Mouse (Mus musculus): ENCODE data around the gene Gm1123.

Gene Gm1123

GRCm38 (mm10) chr9:98999881-99000339 lies 35.6 kb downstream of the Gm1123 start:
- no peak for DNase-seq

DNA sequence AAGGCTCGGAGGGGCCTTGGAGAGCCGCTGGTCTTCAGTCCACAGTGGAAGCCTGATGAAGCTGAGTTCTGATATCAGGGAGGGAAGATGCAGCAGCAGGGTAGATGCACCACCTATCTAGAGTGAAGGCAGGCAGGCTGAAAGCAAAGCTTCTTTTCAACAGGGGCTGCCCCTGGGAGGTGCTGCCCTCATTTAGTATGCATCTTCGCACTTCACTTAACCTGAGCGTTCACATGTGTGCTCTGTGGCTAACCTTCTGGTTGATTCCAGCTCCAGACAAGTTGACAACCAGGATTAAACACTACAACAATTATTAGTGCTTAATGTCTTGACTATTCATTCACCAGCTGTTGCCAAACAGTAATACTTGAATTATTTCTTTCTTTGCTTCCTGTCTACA lies 41.4 kb downstream of the Gm1123 start:
- no peak for DNase-seq

- no peak for DNase-seq
Observed at GRCm38 (mm10) chr9:98987131-98987530, 48.4 kb downstream of the Gm1123 start.

DNA sequence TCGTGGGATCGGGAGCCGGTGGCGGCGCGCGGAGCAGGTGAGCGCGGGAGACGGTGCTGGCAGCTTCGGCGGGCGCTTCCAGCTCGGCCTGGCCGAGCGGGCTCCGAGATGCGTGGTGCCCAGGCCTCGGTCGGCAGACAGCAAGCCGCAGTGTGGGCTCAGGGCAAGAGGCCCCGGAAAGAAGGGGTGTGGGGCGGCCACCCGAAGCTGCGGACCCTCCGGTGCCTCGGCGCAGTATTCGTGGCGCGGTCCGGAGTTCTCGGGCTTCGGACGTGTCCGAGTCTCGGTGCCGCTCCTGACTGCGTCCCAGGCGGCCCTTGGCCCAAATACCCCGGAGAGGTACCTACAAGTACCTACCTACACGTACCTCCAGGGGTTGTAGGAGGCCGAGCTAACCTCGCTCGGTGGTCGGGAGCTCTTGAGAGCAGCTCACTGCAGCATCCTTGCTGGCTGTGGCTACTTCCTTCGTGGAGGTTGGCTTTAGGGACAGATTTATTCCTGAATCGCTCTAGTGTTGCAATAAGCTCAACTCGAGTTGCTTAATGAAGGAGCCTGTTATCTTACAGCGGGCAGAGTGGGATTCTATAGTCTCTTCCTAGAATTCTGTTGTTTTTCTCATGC lies 48.9 kb downstream of the Gm1123 start:
- no peak for DNase-seq

GRCm38 (mm10) chr9:98985800-98986475 lies 49.6 kb downstream of the Gm1123 start, which contains the start of gene Faim:
Gene Faim, plus strand, starts transcription at chr9:98986373.
- peak; percentile 100 for DNase-seq

DNA sequence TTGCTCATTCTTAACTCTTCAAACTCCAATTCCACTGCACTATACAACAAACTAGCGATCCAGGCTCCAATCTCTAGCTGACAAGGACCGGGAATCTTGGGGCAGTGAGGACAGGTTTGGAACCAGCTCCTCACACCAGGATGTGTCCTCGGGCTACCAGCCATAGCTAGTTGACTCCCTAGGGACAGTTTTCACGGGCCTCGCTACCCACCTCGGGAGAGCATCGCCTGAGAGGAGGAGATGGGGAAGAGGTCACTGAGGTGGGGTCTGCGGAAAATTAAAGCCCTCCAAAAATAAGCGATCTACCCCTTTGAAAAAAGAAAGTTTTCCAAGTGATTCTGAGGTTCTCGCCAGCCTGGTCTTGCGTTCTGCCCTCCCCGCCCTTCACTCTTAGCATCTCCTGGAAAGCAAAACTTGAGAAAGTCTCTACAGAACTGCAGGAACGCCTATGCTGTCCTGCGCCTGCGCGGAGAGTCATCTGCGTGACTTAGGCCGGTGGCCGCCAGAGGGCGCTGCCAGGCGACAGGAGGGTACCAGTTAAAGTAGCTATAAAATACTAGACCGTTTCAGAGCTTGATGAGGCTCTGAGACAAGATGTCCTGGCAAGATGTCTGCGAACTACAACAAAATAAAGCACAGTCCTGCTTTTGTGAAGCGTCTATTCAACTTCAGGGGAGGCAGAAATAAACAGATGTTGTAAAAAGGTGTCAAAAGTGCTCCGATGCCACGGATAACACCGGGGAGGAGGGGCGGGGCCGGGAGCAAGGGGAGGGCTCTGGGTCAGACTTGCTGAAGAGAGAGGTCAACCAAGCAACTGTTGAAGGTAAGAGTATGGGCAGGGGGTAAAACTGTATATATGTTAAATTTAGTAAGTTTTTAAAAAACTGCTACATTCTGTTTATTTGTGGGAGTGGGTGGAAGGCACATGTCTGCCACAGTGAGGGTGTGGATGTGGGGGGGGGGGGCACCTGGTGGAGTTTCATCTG lies 55.8 kb downstream of the Gm1123 start:
- peak; percentile 97 for DNase-seq

- no peak for DNase-seq
Observed at GRCm38 (mm10) chr9:98976520-98976919, 59.0 kb downstream of the Gm1123 start.

- no peak for DNase-seq
Observed at GRCm38 (mm10) chr9:98976081-98976480, 59.4 kb downstream of the Gm1123 start.

GRCm38 (mm10) chr9:98974898-98975297 lies 60.6 kb downstream of the Gm1123 start:
- DNase-seq: no peak

DNA sequence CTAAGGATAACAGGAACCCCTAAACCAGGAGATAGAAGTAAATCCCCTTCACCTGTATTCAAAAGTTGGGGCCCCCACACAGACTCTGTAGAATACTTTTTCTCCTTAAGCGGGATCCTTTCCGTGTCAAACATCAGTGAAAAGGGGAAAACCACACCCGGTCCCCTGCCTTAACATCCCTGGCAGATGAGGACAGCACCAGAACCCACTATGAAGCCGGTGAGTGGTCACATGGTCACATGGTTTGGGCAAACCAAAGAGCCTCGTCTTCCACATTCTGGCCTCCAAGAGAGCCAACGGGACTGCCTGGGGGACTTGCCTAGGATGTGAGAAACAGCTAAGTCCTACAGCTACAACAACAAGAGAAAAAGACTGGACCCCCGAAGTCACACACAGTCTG lies 62.0 kb downstream of the Gm1123 start:
- DNase-seq: no peak

GRCm38 (mm10) chr9:98973101-98973521 lies 62.4 kb downstream of the Gm1123 start:
- DNase-seq: no peak

- DNase-seq: peak; percentile 70
Observed at GRCm38 (mm10) chr9:98965084-98965483, 70.4 kb downstream of the Gm1123 start.

GRCm38 (mm10) chr9:98963661-98964060 lies 71.9 kb downstream of the Gm1123 start:
- DNase-seq: no peak

- DNase-seq: no peak
Observed at GRCm38 (mm10) chr9:98962478-98963142, 72.9 kb downstream of the Gm1123 start.

DNA sequence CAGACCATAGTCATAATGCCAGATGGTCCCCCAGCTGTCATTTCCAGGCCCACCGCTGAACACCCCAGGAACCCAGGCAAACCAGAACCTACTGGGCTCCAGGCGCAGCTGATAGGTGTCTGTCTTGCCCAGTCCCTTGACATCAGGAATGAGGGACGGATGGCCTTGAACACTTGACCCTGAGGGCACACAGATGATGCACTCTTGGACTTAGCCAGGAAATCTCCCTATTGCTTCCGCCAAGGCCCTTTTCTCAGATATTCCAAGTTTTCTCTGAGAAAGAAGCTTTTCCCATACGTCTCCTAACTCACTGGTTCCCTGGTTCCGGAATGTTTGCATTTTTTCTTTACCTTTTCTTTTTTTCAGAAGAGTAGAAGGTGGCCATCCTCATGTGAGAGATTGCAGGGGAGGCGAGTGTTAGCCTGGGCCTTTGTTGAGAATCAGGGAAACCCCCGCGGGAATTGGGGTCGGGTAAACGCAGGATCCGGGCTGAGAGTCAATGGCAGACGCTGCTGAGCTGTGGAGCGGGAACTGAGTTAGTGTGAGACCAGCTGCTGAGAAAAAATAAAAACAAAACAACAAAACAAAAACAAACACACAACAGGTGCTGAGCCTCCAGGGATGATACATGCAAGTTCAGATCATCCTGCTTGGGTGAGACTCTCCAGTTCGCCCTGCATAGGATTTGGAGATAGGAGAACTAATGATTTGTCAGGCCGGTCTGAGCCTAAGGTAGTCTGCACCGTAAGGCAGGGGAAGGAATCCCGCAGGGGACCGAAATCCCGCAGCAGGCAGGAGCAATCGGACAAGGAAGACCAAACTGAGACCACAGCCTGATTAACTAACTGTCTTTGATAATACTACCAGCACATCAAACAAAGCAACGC lies 73.7 kb downstream of the Gm1123 start:
- no peak for DNase-seq

- peak; percentile 28 for DNase-seq
Observed at GRCm38 (mm10) chr9:98960348-98960747, 75.2 kb downstream of the Gm1123 start.

DNA sequence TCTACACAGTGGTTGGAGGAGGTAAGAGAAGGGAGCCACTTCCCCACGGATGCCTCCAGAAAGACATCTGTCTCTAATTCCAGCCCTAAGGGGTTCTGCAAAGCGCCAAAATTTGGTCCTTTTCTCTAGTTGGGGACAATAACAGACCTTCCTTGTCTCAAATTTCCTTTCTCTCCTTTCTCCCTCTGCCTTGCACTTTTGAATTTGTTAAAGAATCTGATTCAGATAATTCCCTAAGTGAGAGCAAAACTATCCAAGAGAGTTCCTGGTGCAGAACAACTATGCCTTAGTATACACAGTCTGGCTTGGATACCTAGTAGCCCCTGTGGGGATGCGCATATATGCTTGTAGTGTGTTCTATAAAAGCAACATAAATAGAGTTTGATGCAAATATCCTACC lies 75.7 kb downstream of the Gm1123 start:
- no peak for DNase-seq

DNA sequence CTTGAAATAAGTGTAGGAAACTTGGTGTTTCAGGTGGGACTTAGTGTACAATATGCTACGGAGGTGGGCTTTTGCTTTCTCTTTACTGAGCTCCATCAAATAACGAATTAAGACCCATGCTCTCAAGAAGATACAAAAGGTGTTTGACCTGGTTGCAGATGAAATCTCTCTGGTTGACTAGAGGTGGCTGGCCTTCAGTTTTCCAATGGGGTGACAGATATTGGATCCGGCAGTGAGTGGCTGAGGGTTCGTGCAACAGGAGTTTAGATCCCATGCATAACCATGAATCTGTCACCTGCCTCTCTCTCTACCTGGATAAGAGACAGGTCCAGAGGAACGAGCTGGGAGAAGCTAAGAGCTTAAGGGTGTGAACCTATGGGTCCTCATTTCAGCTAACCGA lies 76.9 kb downstream of the Gm1123 start:
- no peak for DNase-seq

- no peak for DNase-seq
Observed at GRCm38 (mm10) chr9:98957751-98958351, 77.7 kb downstream of the Gm1123 start.
